Mouse (Mus musculus) urinary bladder, adult 18-20 months (tissue): ENCODE data around the gene Herc3.
"Not testable (repeated sequence)": the region's sequence is repeated elsewhere in the genome, so short reads cannot be mapped to it uniquely, and the experiment has no call there.

Source experiments
- DNase-seq, 2 experiments: peaks; one replicate each; pipeline ENCODE4 v3.0.0; 2022; ENCODE audit warnings: low spot score in 2 of 2, mixed read lengths in 2 of 2

Gene Herc3

GRCm38 (mm10) chr6:58859517-58859916 is 28.3 kb downstream of the Herc3 start:
- no peak for DNase-seq

- DNase-seq, result no peak
These were observed 31.3 kb downstream of the Herc3 start for GRCm38 (mm10) chr6:58862446-58862993.

- no peak for DNase-seq
These were observed 32.5 kb downstream of the Herc3 start for GRCm38 (mm10) chr6:58863631-58864235.

GRCm38 (mm10) chr6:58867858-58868257 is 36.6 kb downstream of the Herc3 start:
- DNase-seq, result not testable (repeated sequence)

- no peak for DNase-seq
These were observed 48.3 kb downstream of the Herc3 start for GRCm38 (mm10) chr6:58879572-58879971.

- no peak for DNase-seq
These were observed 48.7 kb downstream of the Herc3 start for GRCm38 (mm10) chr6:58879987-58880386.

GRCm38 (mm10) chr6:58880861-58881260 is 49.6 kb downstream of the Herc3 start:
- DNase-seq, result no peak

- DNase-seq, result no peak
These were observed 50.1 kb downstream of the Herc3 start for GRCm38 (mm10) chr6:58881363-58881762.

GRCm38 (mm10) chr6:58882271-58882670 is 51.0 kb downstream of the Herc3 start:
- no peak for DNase-seq

- DNase-seq, result no peak
These were observed 58.7 kb downstream of the Herc3 start for GRCm38 (mm10) chr6:58889917-58890316.

GRCm38 (mm10) chr6:58893307-58893706 is 62.0 kb downstream of the Herc3 start:
- DNase-seq, result no peak

GRCm38 (mm10) chr6:58894994-58895393 is 63.7 kb downstream of the Herc3 start:
- no peak for DNase-seq

GRCm38 (mm10) chr6:58896648-58897047 is 65.4 kb downstream of the Herc3 start:
- DNase-seq, result no peak

GRCm38 (mm10) chr6:58899076-58899475 is 67.8 kb downstream of the Herc3 start:
- no peak for DNase-seq

- no peak for DNase-seq
These were observed 69.3 kb downstream of the Herc3 start for GRCm38 (mm10) chr6:58900536-58900935.

- no peak for DNase-seq
These were observed 71.9 kb downstream of the Herc3 start for GRCm38 (mm10) chr6:58903171-58903570.

GRCm38 (mm10) chr6:58904551-58904950 is 73.3 kb downstream of the Herc3 start:
- no peak for DNase-seq

- DNase-seq, result peak in 1 of 2 experiments; percentile 13
These were observed 75.6 kb downstream of the Herc3 start, which contains the start of gene Nap1l5 for GRCm38 (mm10) chr6:58906852-58907261. TSS of gene Nap1l5 (minus strand) at chr6:58907076.

- no peak for DNase-seq
These were observed 76.1 kb downstream of the Herc3 start for GRCm38 (mm10) chr6:58907336-58907735.

GRCm38 (mm10) chr6:58907791-58908190 is 76.5 kb downstream of the Herc3 start:
- no peak for DNase-seq

GRCm38 (mm10) chr6:58912842-58913241 is 81.6 kb downstream of the Herc3 start:
- no peak for DNase-seq

- DNase-seq, result no peak
These were observed 82.3 kb downstream of the Herc3 start for GRCm38 (mm10) chr6:58913551-58913950.

GRCm38 (mm10) chr6:58913971-58914370 is 82.7 kb downstream of the Herc3 start:
- no peak for DNase-seq

- no peak for DNase-seq
These were observed 85.2 kb downstream of the Herc3 start for GRCm38 (mm10) chr6:58916498-58916897.
